Mouse (Mus musculus) mouse embryonic stem cell (cell line): ENCODE data around the gene Rnf25.

Source experiments
- in situ Hi-C, 2 experiments: fragments of 300-500 bp; cut with MboI; formaldehyde crosslinking; loops; 1 replicate in 1 of 2; 3 replicates in 1 of 2; pipeline ENCODE4 v1.14.3; 2019 to 2020; ENCODE audit warnings: low sequenced_read_pairs in 2 of 2, low pct_unique_long_range_greater_than_20kb in 1 of 2, mixed read lengths in 1 of 2; ENCODE audit not compliant: unreplicated experiment in 1 of 2

Gene Rnf25

GRCm38 (mm10) chr1:74601267-74601962 lies at the start of gene Rnf25, which contains the start of gene Stk36:
Rnf25 (minus strand) TSS chr1:74601397.
Stk36 (plus strand) TSS chr1:74601445.
- in situ Hi-C loops = no loop called here

DNA sequence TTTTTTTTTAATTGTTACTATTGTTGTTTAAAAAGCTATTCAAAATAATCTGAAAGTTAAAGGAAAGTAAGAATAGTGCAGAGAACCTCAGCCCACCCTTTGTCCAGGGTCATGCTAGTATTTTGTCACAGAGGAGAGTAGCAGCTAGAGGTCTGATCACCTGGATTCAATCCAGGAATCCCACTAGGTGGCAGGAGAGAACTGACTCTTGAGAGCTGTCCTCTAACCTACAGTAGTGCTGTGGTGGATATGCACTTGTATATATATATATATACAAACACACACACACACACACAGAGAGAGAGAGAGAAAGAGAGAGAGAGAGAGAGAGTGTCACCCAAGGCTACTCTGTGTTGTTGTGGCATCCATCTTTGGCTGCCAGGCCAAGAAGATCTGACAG lies 42.7 kb upstream of the Rnf25 start:
- in situ Hi-C loops = no loop called here

DNA sequence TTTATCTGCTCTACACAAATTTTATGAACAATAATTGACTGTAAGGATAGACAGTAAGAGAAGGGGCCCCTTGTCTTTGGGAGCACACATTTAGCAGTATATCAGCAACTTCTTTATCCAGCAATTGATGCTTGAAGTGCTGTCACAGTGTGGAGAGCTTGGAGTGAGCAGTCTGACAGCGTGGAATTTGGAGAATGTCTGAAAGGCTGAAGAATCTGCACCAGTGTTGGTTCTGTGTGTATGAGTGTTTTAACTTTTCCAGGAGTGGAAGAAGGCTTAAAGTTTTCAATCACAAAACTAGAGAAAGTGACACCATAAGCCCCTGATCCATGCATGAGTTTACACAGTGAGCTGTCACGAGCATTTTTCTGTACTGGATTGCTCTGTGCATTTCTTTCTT lies 42.3 kb upstream of the Rnf25 start:
- in situ Hi-C loops = no loop called here

GRCm38 (mm10) chr1:74632734-74633133 lies 31.5 kb upstream of the Rnf25 start:
- in situ Hi-C loops = no loop called here

DNA sequence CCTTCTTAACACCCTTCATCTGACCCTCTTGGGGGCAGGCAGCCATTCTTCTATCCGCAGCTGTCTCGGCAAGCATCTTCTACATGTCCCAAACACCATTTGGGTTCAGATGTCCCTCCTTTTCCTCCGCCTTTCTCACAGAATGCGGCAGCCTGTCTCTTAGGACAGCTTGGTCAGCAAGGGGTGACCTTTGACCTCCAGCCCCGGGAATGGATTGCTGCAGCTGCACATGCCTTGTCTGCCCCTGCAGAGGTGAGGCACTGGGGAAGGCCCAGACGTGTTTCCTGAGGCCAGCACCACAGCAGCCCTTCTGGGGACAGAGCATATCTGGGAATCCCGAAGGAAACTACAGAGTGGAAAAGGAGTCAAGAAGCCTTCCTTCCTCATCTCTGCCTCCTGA lies 26.8 kb upstream of the Rnf25 start:
- in situ Hi-C loops = no loop called here

GRCm38 (mm10) chr1:74626076-74626475 lies 24.9 kb upstream of the Rnf25 start:
- in situ Hi-C loops = no loop called here

DNA sequence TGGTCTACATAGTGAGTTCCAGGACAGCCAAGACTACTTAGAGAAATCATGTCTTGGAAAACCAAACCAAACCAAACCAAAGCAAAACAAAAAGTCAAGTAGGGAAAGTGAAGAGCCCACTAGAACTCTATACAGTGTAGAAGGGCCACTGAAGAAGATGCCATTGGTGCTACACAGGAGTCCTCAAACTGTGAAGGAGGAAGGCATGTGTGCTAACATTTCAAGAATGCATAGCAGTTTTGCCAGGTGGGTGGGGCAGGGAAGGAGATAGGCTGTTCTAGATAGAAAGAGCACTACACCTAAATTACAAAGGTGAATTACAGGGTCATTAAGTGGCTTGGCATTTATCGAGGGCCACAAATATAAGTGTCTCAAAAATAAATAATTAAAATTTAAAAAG lies 23.0 kb upstream of the Rnf25 start:
- in situ Hi-C loops = no loop called here

- in situ Hi-C loops = no loop called here
Observed at GRCm38 (mm10) chr1:74600501-74601266, 513 bp downstream of the Rnf25 start.

DNA sequence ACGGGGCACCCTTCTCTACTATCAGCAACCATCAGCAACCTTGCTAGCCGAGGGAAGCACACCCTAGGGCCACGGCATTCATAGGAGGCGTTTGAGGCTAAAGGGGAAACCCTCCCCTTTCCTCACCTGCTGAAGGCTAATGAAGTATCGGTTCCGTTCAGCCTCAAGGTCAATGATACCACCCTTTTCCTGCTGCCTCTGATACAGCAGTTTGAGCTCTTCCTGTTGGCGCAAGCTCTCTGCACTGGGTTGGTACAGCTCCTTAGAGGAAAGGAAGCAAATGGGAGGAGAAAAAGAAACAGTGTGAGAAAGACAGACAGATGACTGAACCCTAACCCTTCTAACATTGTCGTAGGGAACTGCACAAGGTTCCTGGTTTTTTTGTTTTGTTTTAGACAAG lies 6.8 kb downstream of the Rnf25 start:
- in situ Hi-C loops = no loop called here

DNA sequence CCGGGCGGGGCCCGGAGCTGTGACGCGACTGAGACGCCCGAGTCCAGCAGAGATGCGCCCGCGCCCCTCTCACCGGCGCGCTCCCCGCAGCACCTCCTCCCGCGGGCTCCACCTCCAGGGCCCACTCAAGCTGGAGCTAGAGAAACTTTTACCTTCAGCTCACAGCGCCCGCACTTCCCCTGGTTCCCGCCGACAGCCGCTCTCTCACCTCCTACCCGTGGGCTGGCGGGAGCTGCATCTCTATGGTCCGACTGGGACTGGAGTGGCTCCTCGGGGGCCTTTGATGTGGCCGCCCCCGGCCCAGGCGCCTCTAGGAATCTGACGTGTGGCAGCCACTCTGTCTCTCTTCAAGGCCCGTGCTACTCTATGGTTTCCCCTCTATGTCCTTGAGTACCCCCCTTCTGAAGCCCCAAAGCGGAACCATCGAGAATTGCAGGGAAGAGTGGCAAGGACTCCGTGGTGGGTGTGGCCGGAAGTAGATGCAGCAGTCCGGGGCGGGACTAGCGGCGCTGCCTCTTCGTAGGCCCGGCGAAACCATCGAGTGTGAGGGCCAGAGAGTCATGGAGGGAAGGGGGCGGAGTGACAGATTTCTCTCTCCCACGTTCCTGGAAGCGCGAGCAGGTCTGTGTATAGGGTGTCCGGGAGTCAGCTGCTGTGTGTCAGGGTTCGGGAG lies 13.3 kb downstream of the Rnf25 start, which contains the start of the genes Zfp142 and Bcs1l:
Gene Zfp142, minus strand, starts transcription at position 474 of the 673 bp plus-strand sequence.
Gene Bcs1l, plus strand, starts transcription at position 517 of the 673 bp plus-strand sequence.
- in situ Hi-C loops = no loop called here

DNA sequence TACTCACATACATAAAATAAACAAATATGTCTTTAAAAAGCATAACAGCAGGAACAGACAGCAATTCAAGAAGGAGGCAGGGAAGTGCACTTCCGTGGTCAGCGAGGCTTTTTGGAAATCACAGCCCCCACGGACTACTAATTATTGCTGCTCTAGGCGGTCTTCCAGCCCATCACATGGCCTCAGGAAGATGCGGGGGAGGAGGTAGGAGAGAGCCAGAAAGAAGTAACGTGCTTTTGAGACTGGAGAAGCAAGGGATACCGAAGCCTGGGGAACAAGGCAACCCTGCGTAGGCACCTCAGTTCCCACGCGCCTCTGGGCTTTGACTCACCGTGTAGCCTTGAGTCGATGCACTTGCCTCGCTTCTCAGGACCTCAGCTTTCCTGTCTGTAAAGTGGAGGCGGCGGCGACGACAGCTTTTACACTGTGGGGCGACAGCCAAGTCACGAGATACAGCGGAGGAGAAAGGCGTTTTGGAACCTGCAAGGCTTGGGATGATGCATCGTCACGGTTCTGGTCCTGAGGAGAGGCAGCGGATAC lies 13.9 kb downstream of the Rnf25 start:
- in situ Hi-C loops = no loop called here

DNA sequence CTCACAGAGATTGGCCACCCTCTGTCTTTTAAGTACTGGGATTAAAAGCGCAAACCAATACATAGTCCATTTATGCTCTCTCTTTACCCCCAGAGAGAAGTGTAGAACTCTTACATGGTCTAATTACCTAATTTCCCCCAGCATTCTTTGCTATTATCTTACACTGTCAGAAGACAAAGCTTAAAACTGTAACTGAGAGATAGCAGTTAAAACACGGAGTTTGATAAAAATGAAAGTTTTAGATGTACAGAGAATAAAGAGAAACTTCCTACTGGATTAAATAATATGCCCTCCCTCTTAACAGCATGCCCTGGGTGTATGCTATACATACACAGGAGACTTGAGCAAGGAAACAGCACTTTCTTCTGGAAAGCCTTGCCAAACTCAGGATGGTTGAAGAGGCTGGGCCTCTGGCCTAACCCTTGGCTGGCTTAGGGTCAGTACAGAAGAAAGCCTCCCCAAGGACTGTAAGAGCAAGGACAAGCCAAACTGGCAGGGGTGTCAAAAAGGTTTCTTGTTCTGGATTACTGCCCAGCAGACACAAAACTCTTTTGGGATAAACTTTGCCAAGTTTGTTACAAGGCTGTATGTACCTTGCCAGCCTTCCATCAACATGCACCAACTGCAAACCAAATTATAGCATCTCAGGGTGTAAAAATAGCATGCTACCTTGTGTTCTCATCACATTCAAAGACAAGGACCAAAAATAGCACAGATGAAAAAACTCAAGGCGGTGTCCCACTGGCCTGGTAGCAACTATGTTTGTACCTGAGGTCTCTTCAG lies 16.4 kb downstream of the Rnf25 start:
- in situ Hi-C loops = no loop called here

GRCm38 (mm10) chr1:74582621-74583020 lies 18.6 kb downstream of the Rnf25 start:
- in situ Hi-C loops = no loop called here

DNA sequence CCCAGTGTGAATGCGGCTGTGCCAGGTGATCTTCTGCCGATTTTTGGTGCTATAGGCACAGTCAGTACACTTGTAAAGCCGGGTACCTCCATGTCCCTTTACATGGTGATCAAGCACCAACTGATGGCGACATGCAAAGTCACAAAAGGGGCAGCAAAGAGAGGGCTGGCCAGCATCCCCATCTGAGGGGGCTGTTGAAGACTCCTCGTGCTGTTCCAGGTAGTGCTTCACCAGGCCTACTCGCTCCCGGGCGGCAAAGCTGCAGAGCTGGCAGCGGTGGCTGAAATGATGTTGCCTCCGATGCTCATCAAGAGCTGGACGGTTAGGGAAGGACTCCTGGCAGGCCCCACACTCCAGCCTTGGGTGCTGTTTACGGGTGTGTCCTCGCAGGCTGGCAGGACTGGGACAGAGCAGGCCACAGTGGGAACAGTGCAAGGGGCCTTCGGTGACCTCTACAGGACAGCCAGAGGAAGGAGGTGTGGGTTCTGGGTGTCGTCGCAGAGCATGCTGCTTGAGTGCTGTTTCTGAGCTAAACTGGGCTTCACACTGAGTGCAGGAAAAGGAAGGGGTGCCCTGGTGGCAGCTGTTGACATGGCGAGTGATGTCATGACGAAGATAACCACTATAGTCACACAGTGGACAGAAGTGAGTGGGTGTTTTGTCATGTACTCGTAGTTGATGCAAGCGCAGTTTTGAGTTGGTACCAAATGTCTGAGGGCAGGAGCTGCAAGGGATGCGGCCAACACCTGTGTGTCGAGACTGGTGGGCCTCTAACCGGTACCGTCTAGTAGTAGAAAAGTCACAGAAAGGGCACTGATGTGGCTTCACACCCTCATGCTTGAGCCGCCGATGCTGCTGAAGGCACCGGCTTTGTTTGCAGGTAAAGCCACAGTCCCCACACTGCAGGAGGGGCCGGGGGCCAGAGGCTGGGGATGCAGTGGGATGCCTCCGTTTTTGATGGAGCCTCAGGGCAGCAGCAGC lies 31.2 kb downstream of the Rnf25 start:
- in situ Hi-C loops = no loop called here

DNA sequence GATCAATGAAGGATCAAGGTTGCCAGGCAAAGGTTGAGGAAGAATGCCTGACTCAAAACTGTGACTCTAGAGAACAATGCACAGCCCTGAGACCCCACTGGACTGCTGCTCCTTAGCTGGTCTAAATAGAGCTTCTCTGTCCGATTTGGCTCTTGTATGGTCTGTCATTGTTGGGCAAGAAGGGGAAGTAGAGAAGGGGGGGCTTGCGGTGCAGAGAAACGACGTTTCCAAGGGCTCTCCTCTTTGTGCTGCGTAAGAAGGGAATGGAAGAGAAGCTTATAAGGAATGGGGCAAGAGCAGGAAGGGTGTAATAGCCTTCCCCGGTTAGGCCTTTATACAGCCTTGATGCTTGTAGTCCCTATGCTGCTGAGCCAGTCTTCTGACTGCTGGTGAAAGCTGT lies 35.4 kb downstream of the Rnf25 start:
- in situ Hi-C loops = no loop called here

GRCm38 (mm10) chr1:74559061-74559460 lies 42.1 kb downstream of the Rnf25 start:
- in situ Hi-C loops = no loop called here

DNA sequence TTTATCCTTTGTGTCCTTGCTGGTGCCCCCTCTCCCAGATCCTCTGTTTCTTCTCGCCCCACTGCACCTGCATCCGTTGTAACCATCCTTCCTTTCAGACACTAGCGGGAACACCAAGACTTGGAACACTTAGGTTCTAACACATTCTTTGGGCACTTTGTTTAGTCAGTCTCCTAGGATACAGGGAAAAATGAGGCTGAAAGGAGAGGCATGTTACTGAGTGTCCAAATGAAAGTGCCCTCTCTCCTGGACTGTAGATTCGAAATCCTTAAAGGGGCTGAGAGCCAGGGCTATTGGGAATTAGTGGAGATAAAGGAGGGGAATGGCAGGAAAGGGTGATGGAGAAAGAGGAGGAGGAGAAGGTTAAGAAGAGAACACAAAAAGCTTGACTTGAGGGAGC lies 57.0 kb downstream of the Rnf25 start, which contains the start of gene Usp37:
Gene Usp37, minus strand, starts transcription at position 101 of the 400 bp plus-strand sequence.
- in situ Hi-C loops = no loop called here
